Comparison of ENCODE assay signal across 25 mouse cellular contexts in genomic region chr1:119123402-119123801, GRCm38 (mm10).
DNase-seq lines count a peak whose midpoint lies in the region; ATAC-seq and TF ChIP-seq lines count a peak whose summit lies in the region.
"Had no signal": no experiment of that assay in that cellular context is flagged by ENCODE, and none has a peak within 500 bp of the region (broad histone marks: within the 10 kb centered on the region; RNA-seq: fewer than 3 reads in every experiment).

No protein-coding gene starts in this region.

- no peak for DNase-seq in testis, postnatal 14 days (ENCODE audit: low spot score)
- DNase-seq in Patski (ENCODE audit: low read depth, low spot score) = peak; percentile 34
- DNase-seq in urinary bladder, postnatal 25 days (ENCODE audit: low spot score) = no peak
- DNase-seq: adrenal gland, adult 8-10 months; adrenal gland, postnatal 25 days; cerebellum, adult 18-20 months; cerebellum, adult 9-10 months; cerebellum, postnatal 25 days; forebrain, postnatal 0 days; gastrocnemius, postnatal 36 days; heart, adult 2 months; heart, postnatal 14 days; heart, postnatal 4 days; kidney, adult 18-20 months had no signal

- in situ Hi-C loops in Patski (cut with MboI; ENCODE audit: low pct_unique_long_range_greater_than_20kb) = no loop called here

- no peaks in the 10 kb centered on the region for H3K27me3 ChIP-seq in testis, adult 2 months (ENCODE audit: control insufficient read depth, insufficient read depth, low read length)
- no peaks in the 10 kb centered on the region for H3K27me3 ChIP-seq in Patski
- no peaks in the 10 kb centered on the region for H3K27me3 ChIP-seq in myocyte (ENCODE audit: control insufficient read depth, insufficient read depth, insufficient read length)
- H3K27me3 ChIP-seq: heart, embryonic 13.5 days had no signal

- POLR2A ChIA-PET in Patski (lab: Charles Lee) = no interaction called here

- H3K36me3 ChIP-seq in testis, adult 2 months (ENCODE audit: control insufficient read depth, insufficient read depth, low read length) = no peaks in the 10 kb centered on the region
- no peaks in the 10 kb centered on the region for H3K36me3 ChIP-seq in myocyte (ENCODE audit: control insufficient read depth, insufficient read depth)
- H3K36me3 ChIP-seq: heart, embryonic 10.5 days; heart, embryonic 13.5 days had no signal

- H3K27ac ChIP-seq in testis, adult 2 months (ENCODE audit: control insufficient read depth, insufficient read depth, low read depth, low read length) = no peak overlapping the region
- H3K27ac ChIP-seq: heart, adult 2 months; heart, embryonic 10.5 days; heart, embryonic 13.5 days; hindbrain, embryonic 14.5 days; hindbrain, postnatal 0 days had no signal

- H3K4me3 ChIP-seq in testis, adult 2 months (ENCODE audit: control insufficient read depth, low read depth, low read length) = peak overlapping the region; percentile 14; the same call in 1 of the 2 replicates
- H3K4me3 ChIP-seq in myocyte = no peak overlapping the region
- H3K4me3 ChIP-seq: heart, adult 2 months; heart, embryonic 10.5 days; heart, embryonic 13.5 days had no signal

- peak; percentile 61 for ATAC-seq in Patski
- no peak for ATAC-seq in monocyte, adult 5-6 weeks (replicated peaks; ENCODE audit: insufficient number of reproducible peaks, low FRiP score, low TSS enrichment, poor library complexity, severe bottlenecking)
- ATAC-seq: activated CD4-positive, CD25-positive, alpha-beta regulatory T cell, adult 4 months; forebrain, embryonic 14.5 days; forebrain, postnatal 0 days; hindbrain, postnatal 0 days; inflammation-experienced regulatory T-cells, adult 6 months; intestine, embryonic 16.5 days had no signal

- H3K4me1 ChIP-seq in testis, adult 2 months (ENCODE audit: control insufficient read depth, insufficient read depth, low read length) = no peaks in the 10 kb centered on the region
- H3K4me1 ChIP-seq: heart, embryonic 10.5 days; heart, embryonic 13.5 days had no signal

- CTCF ChIA-PET in Patski (lab: Charles Lee) = interaction anchor here (0.7 to 2.7 kb wide), 4 partner anchors 10 to 313 kb away, joined by 3 to 7 read pairs (median 4); no protein-coding TSS in a partner anchor

- H3ac ChIP-seq in myocyte (ENCODE audit: control insufficient read depth, insufficient read length) = no peak overlapping the region

- no peak for TF ChIP-seq CTCF in testis, adult 2 months (IDR thresholded peaks at IDR 0.05; ENCODE audit: control insufficient read depth, insufficient read depth, insufficient replicate concordance, low read depth, low read length)
- TF ChIP-seq CTCF in Patski (IDR thresholded peaks at IDR 0.05) = no peak

- H3K4me2 ChIP-seq in myocyte (ENCODE audit: low read depth) = peak overlapping the region; percentile 68
- H3K4me2 ChIP-seq: heart, embryonic 13.5 days; hindbrain, embryonic 14.5 days had no signal

- no peaks in the 10 kb centered on the region for H3K79me2 ChIP-seq in myocyte (ENCODE audit: control insufficient read depth, insufficient read depth)

- no peak for TF ChIP-seq POLR2A in testis, adult 2 months (IDR thresholded peaks at IDR 0.05; ENCODE audit: control insufficient read depth, low read depth, low read length)
- no peak for TF ChIP-seq POLR2A in myocyte (IDR thresholded peaks at IDR 0.05; ENCODE audit: insufficient read length, low read depth)

TF ChIP-seq in myocyte, 11 proteins besides CTCF, POLR2A, EP300 and RAD21:
- TF ChIP-seq SRF (IDR thresholded peaks at IDR 0.05; ENCODE audit: control insufficient read depth, insufficient read length, low read depth) (peak; percentile 86), TCF3 (IDR thresholded peaks at IDR 0.05; ENCODE audit: insufficient read length, low read depth) (no peak), USF1 (IDR thresholded peaks at IDR 0.05; ENCODE audit: low read depth) (no peak), MYOG (IDR thresholded peaks at IDR 0.05; ENCODE audit: control insufficient read depth in 1 of 3, insufficient read depth in 1 of 3, insufficient read length in 2 of 3, low read depth in 2 of 3) (peak in 1 of 3 experiments; percentile 25), POLR2AphosphoS2 (IDR thresholded peaks at IDR 0.05; ENCODE audit: insufficient read length, low read depth) (no peak), MAX (IDR thresholded peaks at IDR 0.05; ENCODE audit: low read depth) (no peak), CEBPB (IDR thresholded peaks at IDR 0.05; ENCODE audit: insufficient read depth, poor library complexity, severe bottlenecking) (no peak)
